Mouse (Mus musculus): ENCODE measurements around the gene Clns1a. TPM values are rescaled to one million over a fixed set of nuclear protein-coding genes. Genes with fewer than 3 reads are reported as not detected.

Clns1a gene
- total and polyA plus RNA-seq, 2 experiments from 2014 or later: 107 to 178 TPM

DNA sequence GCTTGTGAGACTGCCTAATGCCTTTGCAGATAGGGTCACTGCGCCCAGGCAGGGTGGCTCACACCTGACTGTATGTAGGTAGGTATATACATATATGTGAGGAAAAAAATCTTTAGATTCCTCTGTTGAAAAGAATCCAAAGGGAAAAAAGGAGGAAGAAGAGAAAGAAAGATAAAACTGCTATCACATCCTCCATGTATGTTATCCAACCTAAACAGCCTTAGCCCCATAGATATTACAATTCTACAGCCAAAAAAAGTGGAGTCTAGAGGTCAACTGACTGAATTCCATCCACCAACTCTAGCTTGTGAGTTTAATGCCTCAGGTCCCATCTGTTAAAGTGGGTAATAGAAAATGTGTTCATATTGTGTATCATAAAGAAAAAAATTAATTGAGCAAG, 993 bp upstream of the Clns1a start:
- Histone ChIP-seq H3K4me2 (ENCODE audit: low read depth) (peak overlapping the region; percentile 70; the same call in 1 of the 2 replicates), H3K4me3 (ENCODE audit: low read depth, low read length) (no peak overlapping the region), H3K9me3 (ENCODE audit: low read length) (no peaks in the 10 kb centered on the region), H3K9ac (0 out of 2 replicates have a peak overlapping the region, but pooled peaks have one; percentile 94), H3K27ac (ENCODE audit: low read depth, low read length) (peak overlapping the region; percentile 89; the same call in 1 of the 2 replicates), H3K4me1 (ENCODE audit: insufficient read depth) (peaks cover 8% of the 10 kb centered on the region), H3K27me3 (ENCODE audit: insufficient read depth, low read length) (no peaks in the 10 kb centered on the region), H3K36me3 (ENCODE audit: insufficient read depth) (no peaks in the 10 kb centered on the region)
- 98% methylated on average over 1 of the region's 1 CpGs for WGBS
- DNase-seq (no peak), ATAC-seq (no peak)
- TF ChIP-seq CTCF (IDR thresholded peaks at IDR 0.05; ENCODE audit: low read depth): no peak

DNA sequence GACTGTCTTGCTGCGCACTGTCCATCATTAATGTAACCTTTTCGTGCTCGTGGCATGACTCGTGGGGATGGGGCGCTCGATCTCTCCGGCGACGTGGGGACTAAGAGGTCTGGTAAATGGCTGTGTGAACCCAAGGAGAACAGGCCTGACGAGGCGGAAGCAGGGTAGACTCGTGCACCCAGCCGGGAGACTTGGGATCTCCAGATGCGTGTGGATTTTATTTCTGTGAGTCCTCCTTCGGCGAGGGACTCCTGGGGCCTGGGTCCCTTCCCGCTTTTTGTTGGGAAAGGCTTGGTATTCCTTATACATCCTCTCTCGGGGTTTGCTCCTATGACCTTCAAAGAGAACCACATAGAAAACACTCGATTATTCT, 315 bp upstream of the Clns1a start:
- Histone ChIP-seq H3K27ac (ENCODE audit: low read depth, low read length) (peak overlapping the region; percentile 89), H3K4me3 (ENCODE audit: low read depth, low read length) (peak overlapping the region; percentile 99), H3K36me3 (ENCODE audit: insufficient read depth) (no peaks in the 10 kb centered on the region), H3K9ac (peak overlapping the region; percentile 94), H3K4me1 (ENCODE audit: insufficient read depth) (peaks cover 8% of the 10 kb centered on the region), H3K27me3 (ENCODE audit: insufficient read depth, low read length) (no peaks in the 10 kb centered on the region), H3K4me2 (ENCODE audit: low read depth) (peak overlapping the region; percentile 70), H3K9me3 (ENCODE audit: low read length) (no peaks in the 10 kb centered on the region)
- no peak for DNase-seq
- TF ChIP-seq CTCF (IDR thresholded peaks at IDR 0.05; ENCODE audit: low read depth): no peak
- peak; percentile 74 for ATAC-seq
- WGBS: 38% methylated on average over 19 of the region's 19 CpGs

GRCm38 (mm10) chr7:97700173-97700572, 3.7 kb downstream of the Clns1a start:
- ATAC-seq: no peak
- H3K4me2 ChIP-seq (ENCODE audit: low read depth): no peak overlapping the region
- no peaks in the 10 kb centered on the region for H3K9me3 ChIP-seq (ENCODE audit: low read length)
- no peaks in the 10 kb centered on the region for H3K36me3 ChIP-seq (ENCODE audit: insufficient read depth)
- no peak overlapping the region for H3K27ac ChIP-seq (ENCODE audit: low read depth, low read length)
- no peak overlapping the region for H3K9ac ChIP-seq
- no peaks in the 10 kb centered on the region for H3K27me3 ChIP-seq (ENCODE audit: insufficient read depth, low read length)
- DNase-seq: no peak
- no peak for TF ChIP-seq CTCF (IDR thresholded peaks at IDR 0.05; ENCODE audit: low read depth)
- H3K4me1 ChIP-seq (ENCODE audit: insufficient read depth): peaks cover 8% of the 10 kb centered on the region
- 89% methylated on average over 4 of the region's 4 CpGs for WGBS
- H3K4me3 ChIP-seq (ENCODE audit: low read depth, low read length): no peak overlapping the region

DNA sequence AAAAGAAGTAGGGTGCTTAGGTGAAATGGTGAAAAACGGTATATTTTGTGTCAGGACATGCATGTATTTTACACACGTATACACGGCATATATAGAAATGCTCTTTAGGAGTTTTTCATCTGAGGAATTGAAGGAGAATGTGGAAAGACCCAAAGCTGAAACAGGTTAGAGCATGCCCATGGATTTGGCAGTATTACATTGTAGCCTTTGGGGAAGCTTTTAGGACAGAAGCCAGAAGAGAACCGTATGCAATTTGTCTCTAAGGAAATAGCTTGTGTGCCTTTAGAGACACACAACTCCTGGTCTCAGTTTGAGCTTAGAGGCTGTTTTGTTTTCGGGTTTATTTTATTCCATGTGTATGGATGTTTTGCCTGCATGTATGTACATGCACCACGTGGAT, 4.7 kb downstream of the Clns1a start:
- Histone ChIP-seq H3K27me3 (ENCODE audit: insufficient read depth, low read length) (no peaks in the 10 kb centered on the region), H3K4me3 (ENCODE audit: low read depth, low read length) (no peak overlapping the region), H3K9ac (no peak overlapping the region), H3K9me3 (ENCODE audit: low read length) (no peaks in the 10 kb centered on the region), H3K36me3 (ENCODE audit: insufficient read depth) (no peaks in the 10 kb centered on the region), H3K4me1 (ENCODE audit: insufficient read depth) (peaks cover 4% of the 10 kb centered on the region), H3K27ac (ENCODE audit: low read depth, low read length) (no peak overlapping the region), H3K4me2 (ENCODE audit: low read depth) (no peak overlapping the region)
- no peak for TF ChIP-seq CTCF (IDR thresholded peaks at IDR 0.05; ENCODE audit: low read depth)
- no peak for DNase-seq
- no peak for ATAC-seq
- 80% methylated on average over 6 of the region's 6 CpGs for WGBS

DNA sequence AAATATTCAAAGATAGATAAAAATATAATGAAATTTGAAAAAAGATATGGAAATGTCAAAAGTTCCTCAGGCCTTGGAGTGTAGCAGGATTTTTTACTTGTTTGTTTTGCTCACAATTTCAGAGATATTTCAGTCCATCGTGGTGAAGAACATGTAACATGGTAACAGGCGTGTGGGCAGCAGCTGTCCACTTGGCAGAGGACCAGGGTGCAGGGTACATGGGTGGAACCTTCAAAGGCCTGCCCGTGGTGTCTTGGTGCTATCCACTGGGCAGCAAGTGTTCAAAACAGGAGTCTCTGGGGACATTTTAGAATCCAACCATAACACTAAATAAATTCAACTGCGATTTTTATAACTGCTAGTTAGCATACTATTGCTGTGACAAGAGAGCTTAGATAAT, 10.7 kb downstream of the Clns1a start:
- WGBS: 75% methylated on average over 4 of the region's 4 CpGs

DNA sequence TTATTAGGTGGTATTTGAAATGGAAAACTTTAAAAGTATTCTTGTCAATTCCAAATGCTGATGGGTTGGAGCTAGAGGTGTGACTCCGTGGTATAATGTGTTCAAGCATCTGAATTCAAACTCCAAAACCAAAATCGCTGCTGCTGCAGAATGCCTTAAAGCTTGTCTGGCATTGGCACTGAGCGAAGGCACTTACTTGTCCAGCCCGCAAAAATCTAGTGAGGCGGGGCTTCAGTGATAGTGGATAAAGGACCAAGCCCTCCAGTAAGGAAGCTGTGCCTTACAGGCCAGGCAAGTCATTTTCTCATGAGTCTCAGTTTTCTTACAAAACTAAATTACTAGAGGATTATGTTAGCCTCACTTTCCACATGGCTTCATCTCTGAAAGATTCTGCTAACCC, 11.4 kb downstream of the Clns1a start:
- Histone ChIP-seq H3K4me1 (ENCODE audit: insufficient read depth) (no peaks in the 10 kb centered on the region), H3K27ac (ENCODE audit: low read depth, low read length) (no peak overlapping the region), H3K4me3 (ENCODE audit: low read depth, low read length) (no peak overlapping the region), H3K27me3 (ENCODE audit: insufficient read depth, low read length) (no peaks in the 10 kb centered on the region), H3K9me3 (ENCODE audit: low read length) (no peaks in the 10 kb centered on the region), H3K36me3 (ENCODE audit: insufficient read depth) (peaks cover 12% of the 10 kb centered on the region), H3K9ac (no peak overlapping the region), H3K4me2 (ENCODE audit: low read depth) (no peak overlapping the region)
- ATAC-seq: no peak
- WGBS: 85% methylated on average over 5 of the region's 5 CpGs
- DNase-seq: no peak
- no peak for TF ChIP-seq CTCF (IDR thresholded peaks at IDR 0.05; ENCODE audit: low read depth)

More for the DNA sequence above, 10.7 kb downstream of the Clns1a start:
- DNase-seq (no peak), ATAC-seq (no peak)
- no peak for TF ChIP-seq CTCF (IDR thresholded peaks at IDR 0.05; ENCODE audit: low read depth)
- H3K9ac ChIP-seq: no peak overlapping the region
- H3K9me3 ChIP-seq (ENCODE audit: low read length): no peaks in the 10 kb centered on the region
- H3K27ac ChIP-seq (ENCODE audit: low read depth, low read length): no peak overlapping the region
- H3K36me3 ChIP-seq (ENCODE audit: insufficient read depth): peaks cover 9% of the 10 kb centered on the region
- H3K27me3 ChIP-seq (ENCODE audit: insufficient read depth, low read length): no peaks in the 10 kb centered on the region
- no peaks in the 10 kb centered on the region for H3K4me1 ChIP-seq (ENCODE audit: insufficient read depth)
- no peak overlapping the region for H3K4me2 ChIP-seq (ENCODE audit: low read depth)
- no peak overlapping the region for H3K4me3 ChIP-seq (ENCODE audit: low read depth, low read length)

- no peak overlapping the region for H3K9ac ChIP-seq
- TF ChIP-seq CTCF (IDR thresholded peaks at IDR 0.05; ENCODE audit: low read depth): no peak
- DNase-seq (no peak), ATAC-seq (no peak)
- no peaks in the 10 kb centered on the region for H3K4me1 ChIP-seq (ENCODE audit: insufficient read depth)
- H3K27ac ChIP-seq (ENCODE audit: low read depth, low read length): no peak overlapping the region
- H3K4me3 ChIP-seq (ENCODE audit: low read depth, low read length): no peak overlapping the region
- no peaks in the 10 kb centered on the region for H3K27me3 ChIP-seq (ENCODE audit: insufficient read depth, low read length)
- H3K9me3 ChIP-seq (ENCODE audit: low read length): no peaks in the 10 kb centered on the region
- WGBS: 88% methylated on average over 3 of the region's 3 CpGs
- peaks cover 21% of the 10 kb centered on the region for H3K36me3 ChIP-seq (ENCODE audit: insufficient read depth)
- H3K4me2 ChIP-seq (ENCODE audit: low read depth): no peak overlapping the region
Observed at GRCm38 (mm10) chr7:97709204-97709603, 12.8 kb downstream of the Clns1a start.
